Mouse (Mus musculus) cerebellum, postnatal 4 days (tissue): Measurements from ENCODE around the gene Scgb2b2.

ENCODE experiments used
- DNase-seq, 2 experiments: peaks; one replicate each; pipeline ENCODE4 v3.0.0; 2022; ENCODE audit warnings: low spot score in 2 of 2, mixed read lengths in 1 of 2

Gene Scgb2b2

DNA sequence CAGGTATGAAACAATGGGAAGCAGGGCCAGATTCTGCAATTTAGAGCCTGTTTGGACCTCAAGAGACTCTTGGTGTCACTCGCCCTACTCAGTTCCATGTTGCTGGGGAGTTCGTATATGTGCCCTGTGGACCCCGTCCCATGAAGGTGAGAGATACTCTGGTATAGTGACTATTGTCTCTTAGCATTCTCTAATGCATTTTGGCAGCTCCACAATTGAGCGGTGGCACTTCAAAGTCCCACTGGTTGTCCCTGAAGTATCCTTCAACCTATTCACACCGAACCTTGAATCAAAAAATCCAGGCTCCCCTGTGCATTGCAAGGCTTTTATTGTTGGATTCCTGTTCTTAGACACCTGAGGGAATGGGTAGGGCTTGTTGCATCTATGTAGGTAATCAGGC lies at the start of gene Scgb2b2:
Scgb2b2 (plus strand) TSS at position 301 of the 400 bp plus-strand sequence.
- no peak for DNase-seq

DNA sequence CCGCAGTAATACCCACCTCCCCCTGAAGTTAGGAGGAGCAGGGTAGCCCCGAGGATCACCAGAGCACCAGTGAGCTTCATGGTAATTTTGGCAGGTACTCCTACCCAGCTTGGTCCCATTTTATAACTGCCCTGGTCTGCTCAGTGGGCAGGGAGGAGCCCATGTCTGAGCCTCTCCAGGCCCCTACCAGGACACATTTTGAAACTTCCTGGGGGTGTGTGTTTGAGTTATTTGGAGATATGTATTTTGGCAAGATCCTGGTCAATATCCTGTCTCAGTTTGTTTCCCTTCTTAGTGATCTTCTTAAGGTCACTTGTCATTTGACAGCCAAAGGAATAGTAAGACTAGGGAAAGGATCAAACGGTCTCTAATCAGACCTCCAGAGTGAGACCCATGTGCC lies 1.4 kb downstream of the Scgb2b2 start, which contains the start of gene Scgb1b2:
Scgb1b2 (minus strand) TSS at position 101 of the 400 bp plus-strand sequence.
- no peak for DNase-seq
